Mouse (Mus musculus) C2C12 (cell line): ENCODE data around the gene Gast.

Experiments
- CEBPB ChIP-seq: IDR thresholded peaks from one replicate; pipeline ENCODE4 v1.6.1; 2011; ENCODE audit warnings: low read depth, mild to moderate bottlenecking, control low read depth, moderate library complexity
- CTCF ChIP-seq: IDR thresholded peaks from one replicate; pipeline ENCODE4 v1.5.1; 2011; ENCODE audit not compliant: control insufficient read depth, insufficient read depth, insufficient read length
- FOSL1 ChIP-seq: IDR thresholded peaks from one replicate; pipeline ENCODE4 v1.8.0; 2011; ENCODE audit warnings: mild to moderate bottlenecking, low read length; ENCODE audit not compliant: poor library complexity, insufficient read depth, severe bottlenecking
- MYOD1 ChIP-seq: IDR thresholded peaks from one replicate; pipeline ENCODE4 v1.6.1; 2011; ENCODE audit warnings: low read depth; ENCODE audit not compliant: control insufficient read depth, insufficient read length
- MYOG ChIP-seq: IDR thresholded peaks from one replicate; pipeline ENCODE4 v1.6.1; 2011; ENCODE audit not compliant: control insufficient read depth, insufficient read length; ENCODE audit errors: extremely low read depth
- USF1 ChIP-seq: IDR thresholded peaks from one replicate; pipeline ENCODE4 v1.6.1; 2011; ENCODE audit warnings: low read depth, mild to moderate bottlenecking, control low read depth, moderate library complexity

DNA sequence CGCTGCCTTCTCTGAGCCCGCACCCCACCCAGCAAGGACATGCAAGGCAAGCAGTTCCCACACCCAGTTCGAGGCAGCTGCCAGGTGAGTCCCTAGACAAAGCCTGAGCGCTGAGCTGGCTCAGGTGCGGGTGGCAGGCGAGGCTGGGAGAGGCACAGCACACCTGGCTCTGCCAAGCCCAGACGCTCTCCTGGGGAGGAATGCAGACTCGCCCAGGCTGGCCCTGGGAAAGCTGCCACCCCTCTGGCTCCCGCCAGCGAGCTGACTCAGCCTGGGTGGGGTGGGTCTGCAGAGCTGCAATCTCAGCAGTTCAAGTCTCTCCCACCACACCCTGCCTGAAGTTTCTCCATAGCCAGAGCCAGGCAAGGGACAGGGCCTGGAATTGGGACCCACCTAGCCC is 47.2 kb upstream of the Gast start:
- TF ChIP-seq CTCF (no peak), MYOD1 (peak; percentile 53), USF1 (no peak), FOSL1 (no peak), MYOG (no peak), CEBPB (no peak)
